Mouse (Mus musculus): ENCODE data around the gene Gm10644.

Gene Gm10644

DNA sequence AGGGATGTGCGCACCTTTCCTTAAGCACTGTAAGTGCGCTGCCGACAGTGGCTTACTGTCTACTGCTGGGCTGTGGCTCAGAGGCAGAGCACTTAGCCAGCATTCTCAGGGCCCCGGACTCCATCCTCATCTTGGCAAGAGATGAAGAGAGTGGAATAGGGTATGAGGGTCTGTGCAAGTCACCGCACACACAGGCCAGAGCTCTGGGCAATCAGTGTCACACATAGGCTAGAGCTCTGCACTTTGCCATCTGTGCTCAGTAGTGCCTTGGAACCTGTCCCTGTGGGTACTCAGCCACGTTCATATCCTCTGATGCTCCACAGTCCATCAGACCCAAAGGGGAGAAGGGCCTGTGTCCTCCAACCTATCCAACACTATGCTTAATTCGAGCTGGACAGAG is 26.5 kb upstream of the Gm10644 start:
- no peak for DNase-seq (ENCODE audit: inconsistent age in 2 of 2, low spot score in 1 of 2)

DNA sequence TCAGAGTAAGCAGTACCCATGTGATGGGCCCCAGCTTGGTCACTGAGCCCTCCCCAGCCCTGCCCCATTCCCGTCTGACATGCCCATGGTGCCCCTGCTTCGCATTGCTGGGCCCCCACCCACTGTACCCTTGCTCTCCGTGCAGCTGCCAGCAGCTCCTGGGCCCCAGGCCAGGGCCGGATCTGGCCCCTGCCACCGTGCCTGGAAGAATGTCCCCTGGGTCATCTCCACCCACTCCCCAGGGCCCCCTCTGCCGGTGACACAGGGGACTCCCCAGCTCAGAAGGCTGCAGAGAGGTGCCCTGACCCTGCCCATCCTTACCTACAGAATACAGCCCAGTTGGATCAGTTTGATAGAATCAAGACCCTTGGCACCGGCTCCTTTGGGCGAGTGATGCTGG is 25.8 kb upstream of the Gm10644 start:
- DNase-seq (ENCODE audit: inconsistent age in 2 of 2, low spot score in 1 of 2): peak; percentile 33 to 58

GRCm38 (mm10) chr8:83980250-83980649 is 25.2 kb upstream of the Gm10644 start:
- DNase-seq (ENCODE audit: inconsistent age in 2 of 2, low spot score in 1 of 2): peak in 1 of 2 experiments; percentile 47

DNA sequence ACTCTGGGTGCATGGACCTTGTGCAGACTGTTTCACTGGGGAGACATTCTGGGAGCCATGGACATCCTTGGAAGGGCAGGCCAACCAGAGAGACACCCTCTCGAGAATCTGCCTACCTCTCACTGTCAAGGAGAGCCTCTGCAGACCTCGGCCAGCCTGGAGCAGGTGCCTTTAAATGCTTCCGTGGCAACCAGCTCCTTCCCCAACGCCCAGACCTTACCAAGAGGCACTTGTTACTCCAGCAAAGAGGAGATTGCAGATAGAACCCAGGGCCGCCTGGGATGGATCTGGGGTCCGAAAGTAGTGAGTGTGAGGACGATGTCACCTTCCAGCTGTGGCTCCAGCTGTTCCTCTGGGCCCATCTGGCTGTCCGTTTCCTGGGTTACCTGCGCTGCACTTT is 23.2 kb upstream of the Gm10644 start:
- peak in 1 of 2 experiments; percentile 23 for DNase-seq (ENCODE audit: inconsistent age in 2 of 2, low spot score in 1 of 2)

DNA sequence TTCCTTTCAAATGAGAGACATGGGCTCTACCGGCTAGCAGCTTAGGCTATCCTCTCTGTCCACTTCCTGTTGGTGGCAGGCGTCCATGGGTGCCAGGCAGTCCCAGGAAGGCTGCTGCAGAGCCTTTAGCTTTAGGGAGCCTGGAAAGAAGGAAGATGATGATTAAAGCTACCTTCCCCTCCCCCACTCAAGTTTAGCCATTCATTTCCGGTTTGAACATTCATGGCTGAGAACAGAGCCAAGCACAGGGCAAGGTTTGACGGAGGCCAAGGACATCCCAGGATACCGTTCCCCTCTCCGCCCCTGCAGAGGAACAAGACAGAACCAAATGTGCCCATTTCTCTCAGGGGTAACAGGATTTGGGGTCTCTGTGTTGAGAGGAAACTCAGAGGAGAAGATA is 22.6 kb upstream of the Gm10644 start:
- DNase-seq (ENCODE audit: inconsistent age in 2 of 2, low spot score in 1 of 2): peak; percentile 76 to 87

- DNase-seq (ENCODE audit: inconsistent age in 2 of 2, low spot score in 1 of 2): peak; percentile 35 to 60
Observed at GRCm38 (mm10) chr8:83976779-83977350, 21.9 kb upstream of the Gm10644 start.

DNA sequence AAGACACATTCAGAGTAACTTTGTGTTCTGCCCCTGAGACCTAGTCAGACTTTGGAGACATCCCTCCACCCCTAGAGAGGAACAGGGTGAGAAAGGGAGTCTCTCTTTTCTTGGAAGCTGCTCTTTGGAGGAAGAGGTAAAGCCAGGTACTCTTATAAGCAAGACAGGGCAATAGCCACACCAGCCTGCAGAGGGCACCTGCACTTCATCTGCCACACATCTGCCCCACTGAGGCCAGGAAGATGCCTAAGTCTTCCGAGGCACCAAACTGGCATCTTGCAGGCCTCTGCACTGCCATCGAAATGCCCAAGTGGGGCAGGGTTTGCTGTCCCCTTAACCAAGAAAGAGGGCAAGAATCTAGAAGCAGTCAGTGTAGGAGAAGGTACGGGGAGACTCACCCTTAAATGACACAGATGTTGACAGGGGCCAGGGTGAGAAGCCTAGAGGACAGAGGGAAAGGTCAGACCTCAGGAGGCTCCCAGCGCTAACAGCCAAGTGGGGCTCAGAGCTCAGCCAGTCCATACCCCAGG is 21.2 kb upstream of the Gm10644 start:
- peak; percentile 40 to 68 for DNase-seq (ENCODE audit: inconsistent age in 2 of 2, low spot score in 1 of 2)

DNA sequence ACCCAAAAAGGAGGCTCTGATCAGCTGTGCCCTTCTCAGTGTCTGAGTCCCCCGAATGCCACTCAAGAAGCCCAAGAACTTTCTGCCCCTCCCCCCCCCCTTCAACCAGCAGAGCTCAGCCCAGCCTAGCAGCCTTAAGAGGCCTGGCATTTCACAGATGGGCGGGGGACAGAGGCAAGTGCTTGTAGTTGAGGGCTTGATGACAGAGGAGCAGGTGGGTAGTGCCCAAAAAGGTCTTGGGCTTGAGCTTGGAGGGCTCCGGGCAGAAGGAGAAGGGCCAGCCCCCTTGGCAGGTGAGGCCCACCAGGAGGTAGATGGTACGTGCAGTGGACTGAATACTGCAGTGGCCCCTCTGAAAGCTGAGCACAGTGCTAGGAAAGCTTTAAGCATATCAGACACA is 19.5 kb upstream of the Gm10644 start:
- peak in 1 of 2 experiments; percentile 43 for DNase-seq (ENCODE audit: inconsistent age in 2 of 2, low spot score in 1 of 2)

- peak; percentile 31 to 76 for DNase-seq (ENCODE audit: inconsistent age in 2 of 2, low spot score in 1 of 2)
Observed at GRCm38 (mm10) chr8:83973161-83974031, 18.4 kb upstream of the Gm10644 start.

DNA sequence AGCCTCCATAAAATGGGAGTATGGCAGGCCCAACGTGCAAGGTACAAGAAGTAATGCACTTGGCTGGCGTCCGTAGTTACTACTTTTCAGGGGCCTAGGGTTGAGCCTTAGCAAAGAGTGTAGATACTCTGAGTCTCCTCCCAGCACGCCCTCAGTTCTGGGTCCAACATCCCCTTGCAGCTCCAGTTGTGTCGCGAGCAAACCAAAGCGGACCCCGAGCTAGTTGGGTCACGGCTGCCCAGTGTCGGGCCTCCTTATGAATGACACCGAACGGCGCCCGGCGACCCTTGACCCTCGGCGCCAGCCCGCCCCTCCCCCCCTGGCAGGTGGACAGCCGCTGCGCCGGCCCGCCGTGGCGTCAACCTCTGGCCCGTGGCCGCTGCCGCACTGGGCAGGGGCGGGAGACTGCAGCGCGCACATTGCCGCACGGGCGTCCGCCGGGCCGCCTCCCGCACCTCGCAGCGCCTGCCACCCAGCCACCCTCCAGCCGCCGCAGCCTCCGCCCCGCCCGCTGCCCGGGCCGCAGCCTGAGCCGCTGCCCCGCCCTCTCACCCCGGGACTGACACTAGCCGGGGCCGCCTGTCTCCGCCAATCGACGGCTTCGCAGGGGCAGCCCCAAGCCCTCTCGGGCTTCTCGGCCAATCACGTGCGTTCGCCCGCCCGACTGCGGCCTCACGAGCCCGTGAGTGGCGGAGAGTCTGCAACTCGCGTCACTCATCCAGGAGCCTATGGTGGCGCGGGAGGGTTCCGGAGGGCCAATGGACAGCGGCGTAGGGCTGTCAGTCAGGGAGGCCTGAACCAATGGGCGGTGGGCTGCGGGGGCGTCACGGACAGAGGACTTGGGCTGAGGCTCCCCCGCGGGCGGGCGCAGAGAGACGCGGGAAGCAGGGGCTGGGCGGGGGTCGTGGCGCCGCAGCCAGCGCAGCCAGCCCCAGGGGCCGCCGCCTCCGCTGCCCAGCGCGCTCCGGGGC is 17.4 kb upstream of the Gm10644 start, which contains the start of gene Prkaca:
Prkaca (plus strand) TSS at position 844 of the 971 bp plus-strand sequence.
- DNase-seq (ENCODE audit: inconsistent age in 2 of 2, low spot score in 1 of 2): peak; percentile 99

DNA sequence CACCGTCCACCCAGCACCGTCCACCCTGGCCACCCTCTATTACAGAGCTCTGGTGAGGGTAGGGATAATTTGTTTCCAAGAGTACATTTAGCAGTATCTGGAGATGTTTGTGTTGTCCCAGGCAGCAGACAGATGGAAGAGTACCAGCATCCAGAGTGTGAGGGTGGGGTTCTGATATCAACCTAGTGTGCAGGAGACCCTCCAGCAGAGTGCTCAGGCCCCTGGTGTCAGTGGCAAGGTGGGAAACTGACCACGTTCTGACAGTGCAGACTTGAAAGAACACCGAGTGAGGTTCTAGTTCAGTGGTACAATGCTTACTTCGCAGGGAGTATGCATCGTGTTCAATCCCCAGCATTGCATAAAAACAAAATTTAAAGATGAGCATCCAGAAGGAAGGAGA is 16.7 kb upstream of the Gm10644 start:
- no peak for DNase-seq (ENCODE audit: inconsistent age in 2 of 2, low spot score in 1 of 2)

DNA sequence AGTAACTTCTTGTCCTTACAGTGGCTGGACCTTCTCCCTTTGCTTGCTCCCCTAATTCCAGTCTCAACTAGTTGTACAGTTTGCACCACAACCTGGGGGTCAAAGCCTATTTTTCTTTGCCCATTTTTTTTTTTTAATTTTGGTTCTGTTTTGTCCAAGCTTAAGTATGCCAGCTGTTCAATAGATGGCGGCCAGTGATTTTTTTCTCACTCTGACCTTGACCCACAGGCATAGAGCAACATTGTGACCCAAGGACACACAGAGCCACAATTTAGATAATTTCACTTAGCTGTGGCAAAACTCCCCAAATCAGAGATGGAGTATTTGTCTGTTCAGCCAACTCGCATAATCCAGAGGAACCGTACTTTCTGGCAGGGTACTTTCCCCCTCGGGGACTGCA is 16.1 kb upstream of the Gm10644 start:
- DNase-seq (ENCODE audit: inconsistent age in 2 of 2, low spot score in 1 of 2): peak; percentile 52 to 85

DNA sequence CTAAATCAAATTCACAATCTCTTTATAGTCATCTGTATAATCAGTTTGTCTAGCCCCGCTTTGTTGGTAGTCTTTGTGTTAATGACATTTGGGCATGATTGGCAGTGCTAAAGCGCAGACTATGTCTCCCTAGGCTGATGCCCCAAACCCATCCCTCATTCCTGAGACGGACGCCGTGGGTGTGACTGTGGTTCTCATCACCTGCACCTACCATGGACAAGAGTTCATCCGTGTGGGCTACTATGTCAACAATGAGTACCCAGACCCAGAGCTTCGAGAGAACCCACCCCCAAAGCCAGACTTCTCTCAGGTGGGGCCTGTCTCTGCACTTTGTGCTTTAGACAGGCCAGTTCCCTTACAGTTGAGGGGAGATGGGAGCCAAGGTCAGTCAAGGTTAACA is 12.7 kb upstream of the Gm10644 start:
- no peak for DNase-seq (ENCODE audit: inconsistent age in 2 of 2, low spot score in 1 of 2)

- peak; percentile 77 to 92 for DNase-seq (ENCODE audit: inconsistent age in 2 of 2, low spot score in 1 of 2)
Observed at GRCm38 (mm10) chr8:83964015-83964765, 9.2 kb upstream of the Gm10644 start.

DNA sequence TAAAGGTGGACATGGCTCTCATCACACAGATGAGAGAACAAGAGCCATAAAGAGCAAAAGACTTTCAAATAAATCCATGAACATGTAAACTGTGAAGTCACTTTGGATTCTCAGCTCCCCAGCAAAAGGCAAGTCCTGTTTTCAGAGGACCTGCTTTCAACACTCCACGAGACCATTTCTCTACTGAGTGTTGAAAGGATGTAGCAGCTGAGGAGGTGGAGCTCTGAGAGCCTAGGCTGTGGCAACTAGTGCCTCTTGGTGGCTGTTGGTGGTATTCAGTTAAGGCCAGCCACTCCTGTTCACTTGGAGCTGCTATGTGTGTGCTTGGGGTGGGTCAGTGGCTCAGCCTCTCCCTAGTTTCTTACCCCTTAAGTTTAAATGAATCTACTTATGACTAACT is 1.8 kb upstream of the Gm10644 start:
- DNase-seq (ENCODE audit: inconsistent age in 2 of 2, low spot score in 1 of 2): no peak

DNA sequence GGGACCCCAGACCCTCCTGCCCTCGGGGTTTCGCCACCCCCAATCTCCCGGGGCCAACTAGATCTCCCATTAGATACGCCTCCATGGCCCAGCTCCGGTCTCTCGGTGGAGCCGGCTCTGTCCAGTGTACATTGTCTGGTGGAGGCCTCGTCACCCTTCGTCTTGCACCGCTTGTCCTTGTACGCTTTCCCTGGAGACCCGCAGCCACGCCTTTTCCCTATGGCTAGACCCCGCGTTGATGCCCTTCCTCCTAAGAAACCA is 883 bp upstream of the Gm10644 start:
- no peak for DNase-seq (ENCODE audit: inconsistent age in 2 of 2, low spot score in 1 of 2)

- DNase-seq (ENCODE audit: inconsistent age in 2 of 2, low spot score in 1 of 2): no peak
Observed at GRCm38 (mm10) chr8:83954749-83955105, 278 bp downstream of the Gm10644 start.

GRCm38 (mm10) chr8:83945540-83945939 is 9.5 kb downstream of the Gm10644 start:
- DNase-seq (ENCODE audit: inconsistent age in 2 of 2, low spot score in 1 of 2): no peak

DNA sequence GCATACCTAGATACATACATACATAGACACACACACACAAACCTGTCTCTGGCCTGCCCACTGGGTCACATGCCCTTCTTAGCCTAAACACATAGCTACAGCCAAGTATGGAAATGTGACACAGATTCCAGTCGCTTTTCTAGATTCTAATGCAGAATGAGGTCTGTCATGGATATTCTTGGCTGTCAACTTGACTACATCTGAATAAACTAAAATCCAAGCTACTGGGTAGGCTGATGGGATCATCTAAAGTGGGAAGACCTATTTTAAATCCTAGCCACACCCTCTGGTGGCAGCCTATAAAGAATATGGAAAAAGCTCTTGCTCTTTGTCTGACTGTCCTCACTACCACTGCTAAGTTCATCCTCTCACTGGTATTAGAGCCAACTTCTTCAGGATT is 12.6 kb downstream of the Gm10644 start:
- DNase-seq (ENCODE audit: inconsistent age in 2 of 2, low spot score in 1 of 2): no peak

- DNase-seq (ENCODE audit: inconsistent age in 2 of 2, low spot score in 1 of 2): peak; percentile 59 to 80
Observed at GRCm38 (mm10) chr8:83941066-83941677, 13.8 kb downstream of the Gm10644 start.
